Mouse (Mus musculus) limb, embryonic 11.5 days (tissue): Measurements from ENCODE around the gene Srebf2. TPM values are rescaled to one million over a fixed set of nuclear protein-coding genes. Genes with fewer than 3 reads are reported as not detected.
"Not testable (repeated sequence)": the region's sequence is repeated elsewhere in the genome, so short reads cannot be mapped to it uniquely, and the experiment has no call there.

ENCODE experiments used
- ATAC-seq: fragments of 200-750 bp; cut with Nextera tagmentation; 2 replicates; pipeline ENCODE4 v1.8.0; 2017; ENCODE audit warnings: low read depth; ENCODE audit not compliant: insufficient number of reproducible peaks, low FRiP score, low TSS enrichment
- DNase-seq: peaks from one replicate; pipeline ENCODE4 v3.0.0-alpha.2; 2015; ENCODE audit warnings: low spot score
- H3K27ac ChIP-seq: fragments of 300-500 bp; sonication (generic); replicated peaks from 2 replicates; pipeline ENCODE4 v1.5.1; 2014; ENCODE audit warnings: low read depth, mild to moderate bottlenecking, low read length
- H3K27me3 ChIP-seq: fragments of 300-500 bp; sonication (generic); 2 replicates; pipeline ENCODE4 v1.6.1; 2014; ENCODE audit warnings: mild to moderate bottlenecking, low read length, mixed read lengths; ENCODE audit not compliant: control insufficient read depth, insufficient read depth
- H3K36me3 ChIP-seq: fragments of 300-500 bp; sonication (generic); 2 replicates; pipeline ENCODE4 v1.6.1; 2014; ENCODE audit warnings: mild to moderate bottlenecking, low read length, moderate library complexity, mixed read lengths; ENCODE audit not compliant: control insufficient read depth, insufficient read depth
- H3K4me1 ChIP-seq: fragments of 300-500 bp; sonication (generic); 2 replicates; pipeline ENCODE4 v1.6.1; 2014; ENCODE audit warnings: low read length, mixed read lengths; ENCODE audit not compliant: control insufficient read depth, insufficient read depth
- H3K4me2 ChIP-seq: fragments of 300-500 bp; sonication (generic); 2 replicates; pipeline ENCODE4 v1.6.1; 2014; ENCODE audit warnings: low read depth, mild to moderate bottlenecking, moderate library complexity; ENCODE audit not compliant: severe bottlenecking
- H3K4me3 ChIP-seq: fragments of 300-500 bp; sonication (generic); 2 replicates; pipeline ENCODE4 v1.5.1; 2014; ENCODE audit warnings: low read depth, low read length
- H3K9ac ChIP-seq: fragments of 300-500 bp; sonication (generic); 2 replicates; pipeline ENCODE4 v1.6.1; 2014; ENCODE audit warnings: mild to moderate bottlenecking, low read length
- H3K9me3 ChIP-seq: fragments of 300-500 bp; sonication (generic); 2 replicates; pipeline ENCODE4 v1.6.1; 2016; ENCODE audit warnings: low read length; ENCODE audit not compliant: control insufficient read depth
- WGBS: fragments of 180-500 bp; shearing (Covaris S2); extraction: QIAGEN DNeasy Blood & Tissue Kit; methylation state at CpG from one replicate; pipeline ENCODE4 v1.1.7; 2014; 5-methylcytosine and 5-hydroxymethylcytosine counted together
- polyA plus RNA-seq: library from polyadenylated mRNA; unstranded; fragments of >200 nt; fragmentation: Nextera tagmentation; extraction: Ambion mirVana; gene quantifications from 2 replicates; pipeline ENCODE4 v1.2.1, GENCODE M21; 2014

The Srebf2 gene
- polyA plus RNA-seq = 129 and 138 TPM in 2 replicates

DNA sequence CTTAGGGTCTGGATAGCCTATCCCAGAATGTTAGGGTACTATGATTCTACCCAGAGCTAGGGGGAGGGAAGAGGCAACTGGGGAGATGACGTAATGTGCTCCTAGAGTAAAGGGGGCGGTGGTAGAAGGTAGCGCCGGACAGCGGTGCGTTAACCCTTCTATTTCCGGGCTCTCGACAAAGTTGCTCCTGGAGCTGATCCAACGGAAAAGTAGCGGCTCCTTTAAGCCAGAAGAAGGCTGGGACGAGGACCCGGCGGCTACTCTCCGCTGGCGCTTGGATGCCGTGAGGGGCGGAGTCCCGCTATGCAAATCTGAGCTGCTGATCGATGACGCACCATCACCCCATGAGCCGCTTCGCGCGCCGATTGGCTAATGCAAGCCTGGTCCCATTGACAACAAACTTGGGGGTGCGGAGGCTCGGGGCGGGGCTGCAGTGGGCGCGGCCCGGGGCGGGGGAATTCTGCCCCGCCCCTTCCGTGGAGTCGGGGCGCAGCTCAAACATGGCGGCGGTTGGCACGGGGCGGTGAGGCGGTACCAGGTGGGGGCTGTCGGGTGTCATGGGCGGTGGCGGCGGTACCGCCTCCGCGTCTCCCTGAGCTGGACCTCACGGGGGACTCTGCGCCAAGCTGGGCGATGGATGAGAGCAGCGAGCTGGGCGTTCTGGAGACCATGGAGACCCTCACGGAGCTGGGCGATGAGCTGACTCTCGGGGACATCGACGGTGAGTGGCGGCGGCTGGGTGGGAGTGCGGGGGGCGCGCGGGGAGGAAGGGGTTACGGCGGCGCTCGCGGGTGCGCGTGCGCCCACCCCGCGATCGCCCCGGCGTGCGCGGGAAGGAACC is at the start of gene Srebf2:
Gene Srebf2 (plus strand): TSS at position 412 of the 841 bp plus-strand sequence.
- Histone ChIP-seq H3K9me3 (no peaks in the 10 kb centered on the region), H3K27me3 (no peaks in the 10 kb centered on the region), H3K4me3 (peak within 1 kb of the TSS; percentile 93), H3K36me3 (no peaks in the 10 kb centered on the region), H3K27ac (peak within 1 kb of the TSS; percentile 89), H3K4me2 (peak within 1 kb of the TSS; percentile 59), H3K4me1 (peaks cover 15% of the 10 kb centered on the region), H3K9ac (peak within 1 kb of the TSS; percentile 86)
- DNase-seq = peak; percentile 99
- peak; percentile 97 for ATAC-seq
- 1% methylated on average over 70 of the region's 79 CpGs for WGBS

GRCm38 (mm10) chr15:82106953-82107555 is 39.9 kb upstream of the Srebf2 start:
- no peak for ATAC-seq
- Histone ChIP-seq H3K4me2 (no peak overlapping the region), H3K9me3 (no peaks in the 10 kb centered on the region), H3K36me3 (no peaks in the 10 kb centered on the region), H3K27ac (no peak overlapping the region), H3K4me3 (no peak overlapping the region), H3K9ac (no peak overlapping the region), H3K4me1 (no peaks in the 10 kb centered on the region), H3K27me3 (no peaks in the 10 kb centered on the region)
- DNase-seq = peak; percentile 65
- 25% methylated on average over 8 of the region's 8 CpGs for whole genome bisulfite sequencing

- ATAC-seq (no peak), DNase-seq (no peak)
- 75% methylated on average over 8 of the region's 8 CpGs for WGBS
- Histone ChIP-seq H3K27ac (no peak overlapping the region), H3K4me3 (no peak overlapping the region), H3K27me3 (no peaks in the 10 kb centered on the region), H3K4me1 (no peaks in the 10 kb centered on the region), H3K9ac (no peak overlapping the region), H3K4me2 (no peak overlapping the region), H3K9me3 (no peaks in the 10 kb centered on the region; the same call in 1 of the 2 replicates), H3K36me3 (no peaks in the 10 kb centered on the region)
These were observed 26.4 kb upstream of the Srebf2 start for GRCm38 (mm10) chr15:82120544-82120943.

DNA sequence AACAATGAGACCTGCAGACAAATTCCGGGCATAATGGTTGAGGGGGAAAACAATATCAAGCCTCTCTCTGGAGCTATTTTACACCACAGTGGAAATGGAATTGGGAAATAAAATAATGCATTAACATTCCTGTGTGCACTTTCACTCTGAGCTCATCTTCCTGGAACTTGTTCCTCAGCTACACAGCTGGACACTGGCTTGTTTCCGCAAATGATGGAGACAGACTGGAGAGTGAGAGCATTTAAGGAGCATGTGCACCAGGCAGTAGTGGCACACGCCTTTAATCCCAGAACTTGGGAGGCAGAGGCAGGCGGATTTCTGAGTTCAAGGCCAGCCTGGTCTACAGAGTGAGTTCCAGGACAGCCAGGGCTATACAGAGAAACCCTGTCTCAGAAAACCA is 20.3 kb upstream of the Srebf2 start:
- H3K27ac ChIP-seq, H3K4me1 ChIP-seq, H3K9ac ChIP-seq, H3K36me3 ChIP-seq, H3K4me2 ChIP-seq, H3K9me3 ChIP-seq, H3K27me3 ChIP-seq, DNase-seq, ATAC-seq, H3K4me3 ChIP-seq: not testable (repeated sequence)
- 87% methylated on average over 4 of the region's 4 CpGs for WGBS

GRCm38 (mm10) chr15:82127426-82128374 is 19.3 kb upstream of the Srebf2 start, which contains the start of gene Ccdc134:
Gene Ccdc134, plus strand, starts transcription at chr15:82127922.
- H3K9ac ChIP-seq = peak within 1 kb of the TSS; percentile 78
- peak within 1 kb of the TSS; percentile 30; the same call in 1 of the 2 replicates for H3K27ac ChIP-seq
- 0 out of 2 replicates have a peak, but pooled peaks cover 2% of the 10 kb centered on the region for H3K4me1 ChIP-seq
- H3K36me3 ChIP-seq = no peaks in the 10 kb centered on the region; the same call in 1 of the 2 replicates
- H3K27me3 ChIP-seq = no peaks in the 10 kb centered on the region
- ATAC-seq = peak; percentile 97
- under 1% methylated on average over 74 of the region's 74 CpGs for WGBS
- peak within 1 kb of the TSS; percentile 79 for H3K4me3 ChIP-seq
- no peaks in the 10 kb centered on the region for H3K9me3 ChIP-seq
- H3K4me2 ChIP-seq = peak within 1 kb of the TSS; percentile 62
- peak; percentile 98 for DNase-seq

- ATAC-seq = no peak
- Histone ChIP-seq H3K9me3 (no peaks in the 10 kb centered on the region), H3K9ac (peak overlapping the region; percentile 78), H3K27me3 (no peaks in the 10 kb centered on the region), H3K4me2 (peak overlapping the region; percentile 62), H3K27ac (no peak overlapping the region), H3K4me1 (0 out of 2 replicates have a peak, but pooled peaks cover 2% of the 10 kb centered on the region), H3K36me3 (no peaks in the 10 kb centered on the region; the same call in 1 of the 2 replicates), H3K4me3 (peak overlapping the region; percentile 79)
- 2% methylated on average over 5 of the region's 5 CpGs for WGBS
- no peak for DNase-seq
These were observed 18.6 kb upstream of the Srebf2 start for GRCm38 (mm10) chr15:82128398-82128797.

DNA sequence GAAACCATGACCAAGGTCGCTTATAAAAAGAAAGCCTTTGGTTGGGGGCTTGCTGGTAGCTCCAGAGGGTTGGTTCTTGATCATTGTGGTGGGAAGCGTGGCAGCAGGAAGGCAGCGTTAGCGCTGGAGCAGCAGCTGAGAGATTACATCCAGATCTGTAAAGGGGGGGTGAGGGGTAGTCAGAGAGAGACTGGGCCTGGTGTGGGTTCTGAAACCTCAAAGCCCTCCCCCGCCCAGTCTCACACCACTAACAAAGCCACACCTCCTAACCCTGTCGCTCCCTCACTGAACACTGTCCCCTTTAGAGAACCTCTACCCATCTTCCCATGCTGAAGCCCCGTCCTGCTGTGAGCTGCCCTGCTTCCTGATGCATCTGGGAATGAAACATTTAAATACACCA is 16.4 kb upstream of the Srebf2 start:
- Histone ChIP-seq H3K27ac (no peak overlapping the region), H3K4me2 (no peak overlapping the region), H3K4me1 (0 out of 2 replicates have a peak, but pooled peaks cover 2% of the 10 kb centered on the region), H3K4me3 (no peak overlapping the region), H3K9me3 (no peaks in the 10 kb centered on the region), H3K9ac (no peak overlapping the region), H3K36me3 (no peaks in the 10 kb centered on the region; the same call in 1 of the 2 replicates), H3K27me3 (no peaks in the 10 kb centered on the region)
- 65% methylated on average over 7 of the region's 7 CpGs for WGBS
- ATAC-seq (no peak), DNase-seq (no peak)

- no peak for ATAC-seq
- H3K27ac ChIP-seq = no peak overlapping the region
- H3K4me3 ChIP-seq = no peak overlapping the region
- H3K36me3 ChIP-seq = no peaks in the 10 kb centered on the region; the same call in 1 of the 2 replicates
- whole genome bisulfite sequencing = 91% methylated on average over 4 of the region's 4 CpGs
- H3K27me3 ChIP-seq = no peaks in the 10 kb centered on the region
- H3K4me2 ChIP-seq = no peak overlapping the region
- no peaks in the 10 kb centered on the region for H3K9me3 ChIP-seq
- no peak overlapping the region for H3K9ac ChIP-seq
- H3K4me1 ChIP-seq = no peaks in the 10 kb centered on the region
- no peak for DNase-seq
These were observed 11.6 kb upstream of the Srebf2 start for GRCm38 (mm10) chr15:82135372-82135771.
